Mouse (Mus musculus) lung, adult 2 months (tissue): Measurements from ENCODE around the gene Nav1. TPM values are rescaled to one million over a fixed set of nuclear protein-coding genes. Genes with fewer than 3 reads are reported as not detected.
"Not testable (repeated sequence)": the region's sequence is repeated elsewhere in the genome, so short reads cannot be mapped to it uniquely, and the experiment has no call there.

Experiments used
- DNase-seq: peaks from one replicate; pipeline ENCODE4 v3.0.0; 2022
- H3K4me1 ChIP-seq: fragments of 200-500 bp; 2 replicates; pipeline ENCODE4 v1.6.1; 2011; ENCODE audit warnings: low read length; ENCODE audit not compliant: control insufficient read depth, insufficient read depth
- H3K4me3 ChIP-seq: fragments of 200-500 bp; replicated peaks from 2 replicates; pipeline ENCODE3; 2011; ENCODE audit warnings: low read depth, mild to moderate bottlenecking, control low read depth, low read length; ENCODE audit errors: extremely low read depth
- CTCF ChIP-seq: fragments of 200-500 bp; IDR thresholded peaks from 2 replicates; pipeline ENCODE4 v1.5.1; 2011; ENCODE audit warnings: mild to moderate bottlenecking, low read length, control low read depth; ENCODE audit not compliant: insufficient read depth
- POLR2A ChIP-seq: fragments of 200-500 bp; IDR thresholded peaks from 2 replicates; pipeline ENCODE4 v1.6.1; 2011; ENCODE audit warnings: low read depth, mild to moderate bottlenecking, control low read depth, low read length, borderline replicate concordance; ENCODE audit errors: extremely low read depth
- WGBS: fragments of 180-500 bp; shearing (Covaris S2); methylation state at CpG from one replicate; pipeline ENCODE4 v1.1.7; 2018; 5-methylcytosine and 5-hydroxymethylcytosine counted together
- polyA plus RNA-seq: library from polyadenylated mRNA; depleted of rRNA; stranded (reverse); fragments of >200 nt; gene quantifications from 2 replicates; pipeline ENCODE4 v1.2.3, GENCODE M21; 2012

Nav1 gene
- polyA plus RNA-seq, 1 experiment = 21.2 TPM

DNA sequence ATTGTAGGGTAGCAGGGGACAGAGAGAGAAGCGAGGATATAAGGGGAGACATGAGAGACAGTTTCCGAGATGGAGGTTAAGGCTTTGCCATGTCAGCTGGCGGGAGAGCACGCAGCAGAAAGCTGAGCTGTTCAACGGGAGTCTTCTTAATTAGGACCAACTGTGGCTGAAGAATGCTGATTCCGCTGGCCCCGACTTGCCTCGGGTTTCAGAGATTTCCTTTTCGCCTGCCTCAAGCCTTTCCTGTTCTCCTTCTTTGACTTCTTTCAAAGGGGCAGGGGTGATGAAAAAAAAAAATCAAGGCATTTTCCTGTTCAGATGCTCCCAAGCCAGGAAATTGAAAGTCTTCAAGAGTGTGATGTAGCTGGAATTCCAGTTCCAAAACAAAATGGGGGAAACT lies 118.2 kb downstream of the Nav1 start:
- no peak for TF ChIP-seq POLR2A
- TF ChIP-seq CTCF = no peak
- H3K4me1 ChIP-seq = no peaks in the 10 kb centered on the region
- WGBS = 75% methylated on average over 9 of the region's 9 CpGs
- H3K4me3 ChIP-seq = no peak overlapping the region
- DNase-seq = no peak

GRCm38 (mm10) chr1:135485179-135485578 lies 121.9 kb downstream of the Nav1 start:
- DNase-seq = no peak
- TF ChIP-seq POLR2A (no peak), CTCF (no peak)
- Histone ChIP-seq H3K4me1 (no peaks in the 10 kb centered on the region), H3K4me3 (no peak overlapping the region)
- WGBS = 88% methylated on average over 7 of the region's 7 CpGs

DNA sequence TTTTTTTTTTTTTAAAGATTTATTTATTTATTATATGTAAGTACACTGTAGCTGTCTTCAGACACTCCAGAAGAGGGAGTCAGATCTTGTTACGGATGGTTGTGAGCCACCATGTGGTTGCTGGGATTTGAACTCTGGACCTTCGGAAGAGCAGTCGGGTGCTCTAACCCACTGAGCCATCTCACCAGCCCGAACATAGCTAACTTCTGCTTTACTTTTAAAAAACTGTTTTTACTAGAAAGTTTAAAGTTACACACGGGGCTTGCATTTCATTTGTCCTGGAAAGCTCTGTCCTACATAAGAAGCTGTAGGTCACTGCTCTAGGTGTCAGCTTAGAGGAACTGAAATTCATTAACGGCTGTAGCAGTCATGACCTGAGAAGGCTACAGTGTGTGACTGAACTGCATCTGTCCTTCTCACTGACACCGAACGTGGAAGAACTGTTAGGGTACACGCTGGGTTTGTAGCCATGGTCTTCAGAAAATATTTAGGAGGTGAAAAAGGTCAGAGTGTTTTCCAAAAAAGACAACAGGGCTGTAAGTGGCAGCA lies 122.5 kb downstream of the Nav1 start:
- DNase-seq, H3K4me1 ChIP-seq: not testable (repeated sequence)
- WGBS = 90% methylated on average over 9 of the region's 9 CpGs

GRCm38 (mm10) chr1:135483971-135484370 lies 123.1 kb downstream of the Nav1 start:
- TF ChIP-seq CTCF (no peak), POLR2A (no peak)
- H3K4me3 ChIP-seq = no peak overlapping the region
- WGBS = 88% methylated on average over 6 of the region's 6 CpGs
- no peak for DNase-seq
- H3K4me1 ChIP-seq = no peaks in the 10 kb centered on the region

More for the DNA sequence above, 122.5 kb downstream of the Nav1 start:
- not testable (repeated sequence) for H3K4me3 ChIP-seq

GRCm38 (mm10) chr1:135482666-135483065 lies 124.4 kb downstream of the Nav1 start:
- WGBS = 95% methylated on average over 1 of the region's 1 CpGs
- H3K4me1 ChIP-seq = no peaks in the 10 kb centered on the region
- no peak for DNase-seq
- TF ChIP-seq POLR2A (no peak), CTCF (no peak)
- no peak overlapping the region for H3K4me3 ChIP-seq

GRCm38 (mm10) chr1:135481656-135482055 lies 125.4 kb downstream of the Nav1 start:
- TF ChIP-seq CTCF = no peak
- TF ChIP-seq POLR2A = no peak
- Histone ChIP-seq H3K4me3 (no peak overlapping the region), H3K4me1 (no peaks in the 10 kb centered on the region)
- WGBS = 87% methylated on average over 9 of the region's 9 CpGs
- no peak for DNase-seq

- Histone ChIP-seq H3K4me1 (no peaks in the 10 kb centered on the region), H3K4me3 (no peak overlapping the region)
- no peak for DNase-seq
- 66% methylated on average over 3 of the region's 3 CpGs for WGBS
- TF ChIP-seq POLR2A (no peak), CTCF (no peak)
Measured at GRCm38 (mm10) chr1:135480815-135481214, 126.3 kb downstream of the Nav1 start.

DNA sequence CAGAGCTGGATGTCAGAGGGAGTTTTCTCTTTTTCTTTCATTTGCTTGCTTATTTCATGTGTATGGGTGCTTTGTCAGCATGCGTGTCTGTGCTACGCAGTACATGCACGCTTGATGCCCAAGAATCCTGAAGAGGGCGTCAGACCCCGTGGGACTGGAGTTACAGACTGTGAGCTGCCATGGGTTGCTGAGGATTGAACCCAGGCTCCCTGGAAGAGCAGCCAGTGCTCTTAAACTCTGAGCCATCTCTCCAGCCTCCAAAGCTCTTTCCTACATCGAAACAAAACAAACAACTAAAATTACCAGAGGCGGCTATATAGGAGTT lies 131.6 kb downstream of the Nav1 start:
- DNase-seq = no peak
- no peak for TF ChIP-seq POLR2A
- no peak for TF ChIP-seq CTCF
- H3K4me1 ChIP-seq = no peaks in the 10 kb centered on the region
- no peak overlapping the region for H3K4me3 ChIP-seq
- WGBS = 78% methylated on average over 7 of the region's 7 CpGs

- TF ChIP-seq CTCF = no peak
- Histone ChIP-seq H3K4me1 (no peaks in the 10 kb centered on the region), H3K4me3 (no peak overlapping the region)
- WGBS = 60% methylated on average over 15 of the region's 15 CpGs
- DNase-seq = no peak
Measured at GRCm38 (mm10) chr1:135474861-135475570, 132.1 kb downstream of the Nav1 start.

DNA sequence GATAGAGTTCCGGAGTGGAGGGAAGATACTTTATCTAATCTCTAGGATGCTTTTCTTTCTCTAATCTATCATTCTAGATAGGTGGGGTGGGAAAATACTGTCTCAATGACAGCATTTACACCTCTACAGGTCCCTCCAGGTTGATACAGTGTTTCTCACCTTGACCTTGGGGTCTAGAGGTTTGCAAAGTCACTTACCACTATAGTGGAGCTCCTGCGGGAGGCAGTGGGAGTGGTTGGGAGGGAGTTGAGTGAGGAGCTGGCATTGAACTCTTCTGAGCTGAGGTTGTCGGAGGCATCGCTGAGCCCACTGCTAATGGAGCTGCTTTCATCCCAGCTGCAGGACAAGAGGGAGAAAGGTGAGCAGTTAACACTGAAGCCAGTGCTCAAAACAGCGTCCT lies 134.6 kb downstream of the Nav1 start:
- WGBS = 83% methylated on average over 5 of the region's 5 CpGs
- no peak for TF ChIP-seq CTCF
- no peak for TF ChIP-seq POLR2A

More for the DNA sequence above, 134.6 kb downstream of the Nav1 start:
- DNase-seq = no peak
- H3K4me1 ChIP-seq = no peaks in the 10 kb centered on the region
- H3K4me3 ChIP-seq = no peak overlapping the region
